Mouse (Mus musculus) heart, adult 18-20 months (tissue): ENCODE results near the gene Foxn1. TPM values are rescaled to one million over a fixed set of nuclear protein-coding genes. Genes with fewer than 3 reads are reported as not detected.

Source experiments
- DNase-seq, 2 experiments: peaks; one replicate each; pipeline ENCODE4 v3.0.0; 2021 to 2022; ENCODE audit warnings: mixed read lengths in 1 of 2
- total RNA-seq, 2 experiments: library from RNA; stranded (reverse); gene quantifications; 2 replicates each; pipeline ENCODE4 v1.2.3; 2021

The Foxn1 gene
- total RNA-seq, 2 experiments from 2014 or later = not detected

GRCm38 (mm10) chr11:78399680-78400079 lies 13.3 kb upstream of the Foxn1 start:
- DNase-seq = peak; percentile 18 to 73

DNA sequence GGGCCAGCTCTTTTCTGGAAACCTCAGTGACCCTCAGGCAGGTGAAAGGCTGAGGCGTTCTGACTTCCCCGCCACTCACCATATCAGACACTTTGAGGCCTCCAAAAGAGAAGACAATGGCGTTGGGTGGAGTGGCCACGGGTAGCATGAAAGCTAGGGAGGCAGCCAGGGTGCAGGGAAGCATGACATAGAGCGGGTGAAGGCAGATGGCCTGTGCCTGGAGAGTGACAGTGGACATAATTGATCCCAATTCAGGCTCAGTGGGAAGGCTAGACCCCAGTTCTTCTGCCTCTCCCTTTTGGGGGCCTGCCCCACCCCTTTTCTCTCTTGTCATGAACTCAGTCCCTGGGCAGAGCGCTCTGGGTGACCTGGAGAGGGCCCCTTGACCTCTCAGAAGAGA lies 11.9 kb upstream of the Foxn1 start:
- no peak for DNase-seq

DNA sequence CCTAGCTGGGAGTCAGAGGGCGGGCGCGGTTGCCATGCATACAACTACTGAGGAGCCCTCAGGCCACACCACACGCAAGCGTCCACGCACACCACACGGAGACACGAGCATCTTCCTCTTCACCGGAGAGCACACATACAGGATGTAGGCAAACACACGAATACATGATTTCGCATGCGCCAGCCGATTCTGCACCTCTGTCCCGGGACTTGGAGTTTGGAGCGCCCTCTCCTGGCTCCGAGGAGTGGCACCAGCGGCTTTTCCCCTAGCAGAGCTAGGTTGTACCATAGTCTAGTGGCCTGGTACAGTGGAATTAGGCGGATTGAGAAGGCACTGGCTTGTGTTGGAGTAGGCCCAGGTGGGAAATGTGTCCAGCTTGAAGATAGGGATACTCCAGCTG lies 11.0 kb upstream of the Foxn1 start:
- DNase-seq = peak; percentile 31 to 62

- no peak for DNase-seq
Measured at GRCm38 (mm10) chr11:78396950-78397349, 10.6 kb upstream of the Foxn1 start.

DNA sequence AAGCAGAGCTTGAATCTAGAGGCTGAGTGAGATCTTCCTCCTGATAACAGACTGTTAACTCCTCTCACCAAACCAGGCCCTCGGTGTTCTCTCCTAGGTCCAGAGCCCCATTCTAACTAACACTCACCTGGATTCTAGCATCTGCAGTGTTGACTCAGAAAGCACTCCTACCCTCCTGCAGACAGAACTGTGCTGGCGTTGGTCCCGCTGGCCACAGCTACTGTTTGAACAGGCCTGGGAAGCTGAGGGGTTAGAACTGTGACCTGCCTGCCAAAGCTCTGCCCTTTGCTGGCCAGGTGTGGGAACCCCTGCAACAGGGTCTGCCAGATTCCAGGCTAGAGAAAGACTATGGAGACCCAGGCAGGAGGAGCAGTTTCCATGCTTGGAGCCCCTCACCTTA lies 6.4 kb upstream of the Foxn1 start:
- no peak for DNase-seq

DNA sequence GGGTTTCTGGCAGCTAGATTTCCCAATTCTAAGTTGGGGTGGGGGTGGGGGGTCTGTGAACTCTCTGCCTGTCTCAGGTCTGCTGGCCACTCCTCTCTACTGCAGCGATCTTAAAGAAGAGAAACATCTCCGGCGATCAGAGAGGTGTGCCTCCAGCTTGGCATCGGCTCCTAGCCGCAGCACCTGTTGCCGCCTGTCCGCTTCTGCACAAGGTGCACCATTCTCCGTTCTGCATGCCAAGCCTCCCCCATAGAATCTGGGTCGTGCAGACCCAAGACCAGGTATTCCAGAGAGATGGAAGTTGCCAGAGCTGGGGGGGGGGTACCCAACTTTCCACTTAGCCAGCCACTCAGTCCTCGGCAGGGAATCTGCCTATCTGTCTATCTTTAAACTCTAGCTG lies 582 bp downstream of the Foxn1 start:
- no peak for DNase-seq

GRCm38 (mm10) chr11:78382701-78383100 lies 3.7 kb downstream of the Foxn1 start:
- no peak for DNase-seq

DNA sequence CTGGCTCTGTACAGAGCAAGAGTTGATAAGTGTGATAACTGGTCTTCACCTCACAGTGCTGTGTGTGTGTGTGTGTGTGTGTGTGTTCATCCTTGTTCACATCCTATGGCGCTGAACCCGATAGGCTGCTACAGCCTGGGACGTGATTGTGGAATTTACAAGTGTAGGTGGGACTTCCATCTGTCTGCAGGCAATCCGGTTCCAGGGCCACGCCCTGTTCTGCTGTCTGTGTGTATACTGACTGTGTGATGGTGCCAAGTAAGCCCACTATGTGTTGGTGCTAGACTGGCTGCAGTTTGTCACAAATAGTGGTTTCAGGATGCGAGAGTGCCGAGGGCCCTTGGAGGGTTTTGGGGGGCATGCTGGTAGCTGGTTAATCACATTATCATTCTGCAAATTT lies 4.1 kb downstream of the Foxn1 start:
- no peak for DNase-seq

GRCm38 (mm10) chr11:78380996-78381395 lies 5.4 kb downstream of the Foxn1 start:
- no peak for DNase-seq

- DNase-seq = no peak
Measured at GRCm38 (mm10) chr11:78380351-78380750, 6.0 kb downstream of the Foxn1 start.

GRCm38 (mm10) chr11:78377549-78378159 lies 8.7 kb downstream of the Foxn1 start:
- no peak for DNase-seq

DNA sequence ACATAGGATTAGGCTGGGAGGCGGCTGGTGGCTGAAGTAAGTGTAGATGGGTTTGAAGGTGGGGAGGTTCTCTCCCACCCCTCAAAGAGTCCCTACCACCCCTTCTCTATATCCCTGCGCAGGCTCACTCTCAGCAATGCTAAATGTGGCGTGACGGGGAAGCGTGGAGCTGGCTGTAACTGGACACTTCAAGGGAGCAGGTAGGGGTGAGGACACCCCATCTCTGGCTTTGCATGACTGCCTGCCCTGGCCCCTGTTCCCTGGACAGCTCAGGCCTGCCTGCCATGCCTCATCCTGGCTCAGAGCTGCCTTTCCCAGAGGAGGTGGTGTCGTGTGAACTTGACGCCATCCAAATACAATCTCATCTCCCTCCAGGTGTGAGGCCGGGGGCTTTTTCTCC lies 12.2 kb downstream of the Foxn1 start:
- DNase-seq = no peak

DNA sequence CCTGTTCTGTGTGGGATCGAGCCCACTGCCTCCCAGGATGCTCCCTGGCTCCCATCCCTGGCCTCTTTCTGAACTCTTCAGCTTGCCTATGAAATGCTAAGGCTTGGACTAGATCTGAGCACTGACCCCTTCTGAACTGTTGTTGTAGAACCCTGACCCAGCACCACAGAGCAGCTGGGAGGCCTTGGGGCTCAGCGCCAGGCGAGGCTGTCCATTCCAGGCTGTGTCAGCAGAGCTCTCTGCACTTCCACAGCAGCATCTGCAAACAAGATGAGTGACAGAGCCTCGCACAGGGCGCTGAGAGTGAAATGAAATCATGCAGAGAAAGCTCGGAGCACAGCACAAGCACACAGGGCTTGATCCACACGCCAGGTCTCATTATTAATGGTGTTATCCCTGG lies 13.7 kb downstream of the Foxn1 start:
- DNase-seq = no peak

GRCm38 (mm10) chr11:78372166-78372565 lies 14.2 kb downstream of the Foxn1 start:
- no peak for DNase-seq

- no peak for DNase-seq
Measured at GRCm38 (mm10) chr11:78371711-78372110, 14.6 kb downstream of the Foxn1 start.

DNA sequence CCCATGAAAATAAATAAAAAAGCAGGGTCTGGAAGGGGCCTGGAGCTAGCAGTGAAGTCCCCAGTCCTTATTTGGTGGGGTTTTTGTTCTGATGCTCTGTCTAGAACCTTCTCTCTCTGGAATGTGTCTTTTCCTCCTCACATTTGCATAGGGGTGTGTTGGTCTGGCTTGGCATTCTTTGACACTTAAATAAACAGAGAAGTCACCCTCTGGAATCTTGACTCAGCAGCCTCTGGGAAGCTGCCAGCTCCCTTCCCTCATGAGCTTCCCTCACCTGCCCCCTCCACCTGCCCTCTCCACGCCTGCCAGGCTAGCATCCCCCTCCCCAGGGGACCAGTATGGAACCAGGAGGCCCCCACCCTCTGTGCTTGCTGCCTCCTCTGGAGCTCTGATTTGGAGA lies 16.0 kb downstream of the Foxn1 start:
- DNase-seq = no peak

DNA sequence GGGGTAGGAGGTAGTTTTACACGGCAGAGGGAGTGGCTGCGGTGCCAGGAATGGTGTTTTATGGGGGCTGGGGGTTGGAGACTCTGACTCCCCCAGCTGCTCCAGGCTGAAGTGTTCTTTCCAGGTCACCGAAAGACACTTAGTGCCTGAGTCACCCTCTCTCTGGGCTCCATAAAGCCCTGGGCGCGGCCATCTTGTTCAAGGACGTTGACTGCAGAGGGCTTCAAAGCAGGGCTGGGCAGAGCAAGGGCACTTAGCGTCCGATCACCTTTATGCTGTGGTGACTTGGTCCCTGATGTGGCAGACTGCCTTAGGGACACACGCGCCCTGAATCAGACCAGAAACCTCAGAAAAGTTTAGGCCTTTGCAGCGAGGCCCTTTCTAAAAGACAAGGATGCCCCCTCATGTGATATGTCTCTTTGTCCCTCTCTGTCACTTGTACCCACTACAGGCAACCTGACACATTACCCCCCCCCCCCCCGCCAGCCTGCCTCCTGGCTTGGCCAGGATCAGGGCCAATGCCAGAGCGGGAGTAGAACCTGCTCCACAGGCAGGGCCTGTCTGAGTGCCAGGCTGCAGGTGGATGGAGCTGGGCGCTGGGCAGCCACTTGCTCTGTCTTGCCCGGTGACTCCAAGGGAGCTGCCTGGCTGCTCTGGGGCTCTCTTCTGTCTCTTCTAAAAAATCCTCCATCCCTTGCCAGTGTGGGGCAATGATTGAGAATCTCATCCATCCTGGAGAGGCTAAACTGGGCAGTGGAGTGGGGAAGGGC lies 18.7 kb downstream of the Foxn1 start:
- no peak for DNase-seq

DNA sequence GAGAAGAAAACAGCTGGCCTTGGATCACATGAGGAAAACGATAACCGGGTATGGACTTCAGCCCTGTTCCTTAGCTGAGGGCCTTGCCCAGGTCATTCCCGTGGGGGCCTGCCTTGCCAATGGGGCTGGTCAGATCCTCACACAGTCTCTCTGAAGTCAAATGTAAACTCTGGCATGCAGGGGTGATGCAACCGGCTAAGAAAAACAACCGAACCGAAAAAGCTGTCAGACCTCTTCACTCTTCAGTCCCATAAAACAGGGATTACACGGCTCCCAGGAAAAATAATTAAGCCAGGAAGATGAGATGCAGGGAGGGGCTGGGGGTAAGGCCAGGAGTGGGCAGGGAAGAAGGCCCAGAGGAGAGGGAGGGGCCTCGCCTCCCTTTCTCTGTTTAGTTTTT lies 22.3 kb downstream of the Foxn1 start:
- no peak for DNase-seq

DNA sequence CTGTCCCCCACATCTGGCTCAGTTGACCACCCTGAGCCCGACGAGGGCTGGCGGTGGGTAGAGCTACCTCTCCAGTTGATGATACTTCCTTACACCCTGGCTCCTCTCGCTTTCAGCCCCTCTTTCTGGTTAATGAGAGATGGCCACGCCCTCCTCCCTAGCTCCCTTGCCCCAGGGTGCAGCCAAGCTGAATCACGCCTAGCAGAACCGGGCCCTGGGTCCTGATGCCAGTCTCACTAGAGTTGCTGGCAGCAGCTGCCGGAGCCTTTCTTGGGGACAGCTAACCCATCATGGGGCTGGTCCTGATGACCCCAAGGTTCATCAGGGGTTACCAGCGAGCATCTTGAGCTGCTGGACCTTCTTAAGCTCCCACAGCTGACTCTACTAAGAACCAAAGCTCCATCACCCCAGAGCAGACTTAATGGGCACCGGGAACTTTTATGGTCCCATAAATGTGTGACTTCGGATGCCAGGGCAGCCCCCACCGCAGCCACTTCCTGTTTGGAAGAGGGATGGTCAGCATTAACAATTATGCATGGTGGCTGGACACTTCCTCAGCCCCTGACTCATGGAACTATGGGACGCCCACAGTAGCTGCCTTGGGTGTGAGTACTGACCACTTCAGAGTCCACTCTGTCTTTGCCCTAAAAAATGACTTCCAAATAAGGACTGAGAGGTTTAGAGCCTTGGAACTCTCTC lies 22.9 kb downstream of the Foxn1 start:
- DNase-seq = no peak

GRCm38 (mm10) chr11:78360789-78361131 lies 25.6 kb downstream of the Foxn1 start:
- DNase-seq = no peak

DNA sequence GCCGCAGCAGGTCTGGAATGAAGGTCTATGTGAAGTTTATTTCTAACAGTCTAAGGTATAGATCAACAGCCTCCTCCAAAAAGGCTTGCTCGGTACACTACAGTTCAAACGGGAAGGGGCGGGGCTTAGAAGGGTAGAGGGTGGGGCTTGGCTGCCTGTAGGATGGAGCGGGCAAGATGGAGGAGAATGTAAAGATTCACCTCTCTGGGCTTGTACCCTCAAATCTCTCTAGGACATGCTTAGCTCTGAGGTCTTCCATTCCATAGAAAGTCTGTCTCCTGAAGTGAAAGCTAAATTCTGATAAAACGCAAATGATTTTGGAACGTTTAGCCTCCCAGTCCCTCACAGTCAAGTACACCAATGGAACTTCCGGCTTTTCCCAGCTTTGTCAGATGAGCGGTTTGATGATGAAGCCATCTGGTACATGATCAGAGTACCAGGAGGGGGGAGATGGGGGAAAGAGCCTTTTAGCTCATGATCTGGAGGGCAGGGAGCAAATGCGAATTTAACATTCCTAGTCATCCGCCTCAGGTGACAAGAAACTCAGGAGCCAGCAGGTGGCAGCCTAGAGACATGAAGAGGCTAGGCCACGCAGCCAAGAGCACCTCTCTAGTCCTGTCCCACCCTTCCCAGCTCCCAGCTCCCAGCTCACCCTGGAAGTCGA lies 26.1 kb downstream of the Foxn1 start:
- peak; percentile 66 to 81 for DNase-seq

GRCm38 (mm10) chr11:78358330-78359007 lies 27.9 kb downstream of the Foxn1 start:
- DNase-seq = peak in 1 of 2 experiments; percentile 24
